Mouse (Mus musculus) limb, embryonic 11.5 days (tissue): ENCODE measurements around the gene Tnfsf14. TPM values are rescaled to one million over a fixed set of nuclear protein-coding genes. Genes with fewer than 3 reads are reported as not detected.

Source experiments
- ATAC-seq: fragments of 200-750 bp; cut with Nextera tagmentation; 2 replicates; pipeline ENCODE4 v1.8.0; 2017; ENCODE audit warnings: low read depth; ENCODE audit not compliant: insufficient number of reproducible peaks, low FRiP score, low TSS enrichment
- DNase-seq: peaks from one replicate; pipeline ENCODE4 v3.0.0-alpha.2; 2015; ENCODE audit warnings: low spot score
- H3K27ac ChIP-seq: fragments of 300-500 bp; sonication (generic); replicated peaks from 2 replicates; pipeline ENCODE4 v1.5.1; 2014; ENCODE audit warnings: low read depth, mild to moderate bottlenecking, low read length
- H3K27me3 ChIP-seq: fragments of 300-500 bp; sonication (generic); 2 replicates; pipeline ENCODE4 v1.6.1; 2014; ENCODE audit warnings: mild to moderate bottlenecking, low read length, mixed read lengths; ENCODE audit not compliant: control insufficient read depth, insufficient read depth
- H3K36me3 ChIP-seq: fragments of 300-500 bp; sonication (generic); 2 replicates; pipeline ENCODE4 v1.6.1; 2014; ENCODE audit warnings: mild to moderate bottlenecking, low read length, moderate library complexity, mixed read lengths; ENCODE audit not compliant: control insufficient read depth, insufficient read depth
- H3K4me1 ChIP-seq: fragments of 300-500 bp; sonication (generic); 2 replicates; pipeline ENCODE4 v1.6.1; 2014; ENCODE audit warnings: low read length, mixed read lengths; ENCODE audit not compliant: control insufficient read depth, insufficient read depth
- H3K4me2 ChIP-seq: fragments of 300-500 bp; sonication (generic); 2 replicates; pipeline ENCODE4 v1.6.1; 2014; ENCODE audit warnings: low read depth, mild to moderate bottlenecking, moderate library complexity; ENCODE audit not compliant: severe bottlenecking
- H3K4me3 ChIP-seq: fragments of 300-500 bp; sonication (generic); 2 replicates; pipeline ENCODE4 v1.5.1; 2014; ENCODE audit warnings: low read depth, low read length
- H3K9ac ChIP-seq: fragments of 300-500 bp; sonication (generic); 2 replicates; pipeline ENCODE4 v1.6.1; 2014; ENCODE audit warnings: mild to moderate bottlenecking, low read length
- H3K9me3 ChIP-seq: fragments of 300-500 bp; sonication (generic); 2 replicates; pipeline ENCODE4 v1.6.1; 2016; ENCODE audit warnings: low read length; ENCODE audit not compliant: control insufficient read depth
- WGBS: fragments of 180-500 bp; shearing (Covaris S2); extraction: QIAGEN DNeasy Blood & Tissue Kit; methylation state at CpG from one replicate; pipeline ENCODE4 v1.1.7; 2014; 5-methylcytosine and 5-hydroxymethylcytosine counted together
- polyA plus RNA-seq: library from polyadenylated mRNA; unstranded; fragments of >200 nt; fragmentation: Nextera tagmentation; extraction: Ambion mirVana; gene quantifications from 2 replicates; pipeline ENCODE4 v1.2.1, GENCODE M21; 2014

Gene Tnfsf14
- 0.17 and 0.31 TPM in 2 replicates for polyA plus RNA-seq

DNA sequence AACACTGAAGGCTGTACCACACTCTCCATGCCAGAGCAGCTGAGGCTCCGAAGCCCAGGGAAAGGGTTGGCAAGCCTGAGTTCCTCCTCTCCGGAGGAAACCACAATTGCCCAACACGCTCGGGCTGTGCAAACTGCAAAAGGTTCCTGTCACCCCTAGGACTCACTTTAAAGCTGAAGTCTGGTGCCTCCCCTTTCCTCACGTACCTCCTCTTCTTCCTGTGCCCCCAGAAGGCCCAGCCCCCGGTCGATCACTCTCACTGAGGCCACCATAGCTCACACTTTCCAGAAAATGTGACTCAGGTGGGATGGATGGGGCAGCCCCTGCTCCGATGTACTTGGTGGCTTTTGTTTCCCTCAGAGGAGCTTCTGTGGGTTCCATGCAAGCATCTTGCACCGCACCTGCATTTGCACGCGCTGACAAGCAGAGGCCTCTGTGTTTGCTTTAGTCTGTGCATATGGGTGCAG lies at the start of gene Tnfsf14:
Gene Tnfsf14 (minus strand): TSS at position 137 of the 467 bp plus-strand sequence.
- 83% methylated on average over 11 of the region's 11 CpGs for WGBS
- no peak for DNase-seq
- Histone ChIP-seq H3K4me3 (no peak within 1 kb of the TSS), H3K27ac (no peak within 1 kb of the TSS), H3K4me1 (no peaks in the 10 kb centered on the region), H3K36me3 (no peaks in the 10 kb centered on the region), H3K27me3 (no peaks in the 10 kb centered on the region), H3K9me3 (no peaks in the 10 kb centered on the region), H3K9ac (no peak within 1 kb of the TSS; the same call in 1 of the 2 replicates), H3K4me2 (no peak within 1 kb of the TSS)
- ATAC-seq, result no peak

DNA sequence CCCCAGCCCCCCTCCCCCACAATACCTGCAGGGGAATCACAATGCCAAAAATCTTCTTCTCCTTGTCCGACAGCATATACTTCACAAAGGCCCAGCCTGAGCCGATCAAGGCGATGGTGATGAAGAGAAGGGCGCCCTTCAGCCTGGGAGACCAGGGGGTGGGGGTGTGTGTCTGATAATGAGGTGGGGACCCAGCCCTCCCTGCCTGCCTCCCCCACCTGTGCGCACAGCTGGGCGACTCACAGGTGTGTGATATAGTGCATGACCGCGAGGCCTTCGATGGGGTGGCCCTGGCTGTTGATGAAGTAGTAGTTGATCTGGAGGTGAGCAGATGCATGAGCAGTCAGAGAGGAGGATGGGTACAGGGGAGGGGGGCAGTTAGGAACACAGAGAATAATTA lies 43.2 kb upstream of the Tnfsf14 start:
- Histone ChIP-seq H3K9me3 (no peaks in the 10 kb centered on the region), H3K36me3 (peaks cover 8% of the 10 kb centered on the region; the same call in 1 of the 2 replicates), H3K4me3 (no peak overlapping the region), H3K4me2 (no peak overlapping the region), H3K9ac (no peak overlapping the region), H3K27me3 (no peaks in the 10 kb centered on the region), H3K4me1 (no peaks in the 10 kb centered on the region), H3K27ac (no peak overlapping the region)
- 95% methylated on average over 9 of the region's 9 CpGs for WGBS
- no peak for DNase-seq
- no peak for ATAC-seq

DNA sequence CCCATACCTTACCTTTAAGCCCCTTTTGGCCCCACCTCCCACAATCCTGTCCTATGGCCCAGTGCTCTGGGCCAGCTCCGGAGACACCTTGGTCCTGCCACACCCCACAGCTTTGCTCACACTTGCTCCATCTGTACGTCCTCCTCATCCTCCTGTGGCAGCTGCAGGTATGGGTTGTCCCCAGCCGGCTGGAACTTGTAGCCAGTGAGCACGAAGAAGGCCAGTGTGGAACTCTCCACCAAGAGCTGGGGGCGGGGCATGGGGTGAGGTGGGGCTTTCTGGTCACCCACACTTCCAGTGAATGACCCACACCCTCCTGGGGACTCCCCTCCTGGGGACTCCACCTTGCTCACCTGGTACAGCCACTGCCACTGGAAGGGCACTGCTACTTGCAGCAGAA lies 41.8 kb upstream of the Tnfsf14 start:
- no peak for DNase-seq
- Histone ChIP-seq H3K36me3 (peaks cover 8% of the 10 kb centered on the region; the same call in 1 of the 2 replicates), H3K27ac (no peak overlapping the region), H3K9me3 (no peaks in the 10 kb centered on the region), H3K9ac (no peak overlapping the region), H3K4me3 (no peak overlapping the region), H3K4me1 (no peaks in the 10 kb centered on the region), H3K4me2 (no peak overlapping the region), H3K27me3 (no peaks in the 10 kb centered on the region)
- no peak for ATAC-seq
- WGBS, result 93% methylated on average over 5 of the region's 5 CpGs

DNA sequence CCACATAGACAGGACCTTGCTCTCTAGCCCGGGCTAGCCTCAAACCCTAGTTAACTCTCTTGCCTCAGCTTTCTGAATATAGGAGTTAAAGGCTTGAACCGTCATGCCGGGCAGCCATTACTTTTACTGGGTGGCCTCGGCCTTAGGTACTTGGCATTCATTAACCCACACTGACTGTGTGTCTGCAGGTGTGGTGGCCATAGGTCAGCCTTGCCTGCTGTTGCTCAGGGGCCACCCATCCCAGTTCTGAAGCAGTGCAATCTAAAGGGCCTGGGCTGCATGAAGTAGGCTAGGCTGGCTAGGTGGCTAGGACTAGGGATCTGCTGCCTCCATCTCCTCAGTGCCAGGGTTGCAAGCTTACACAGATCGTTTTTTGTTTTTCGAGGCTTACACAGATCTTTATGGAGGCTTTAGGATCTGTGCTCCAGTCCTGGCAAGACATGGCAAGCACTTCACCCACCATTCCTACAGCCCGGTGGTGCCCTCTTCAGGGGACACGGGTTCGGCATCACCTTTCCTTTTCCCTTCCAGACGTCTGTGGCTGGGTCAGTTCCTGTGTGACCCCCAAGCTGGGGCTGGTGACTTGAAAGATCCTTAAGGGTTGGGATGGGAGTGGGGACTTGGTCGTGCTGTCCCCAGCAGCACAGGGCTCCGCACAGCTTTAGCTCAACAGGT lies 40.4 kb upstream of the Tnfsf14 start:
- no peak for ATAC-seq
- Histone ChIP-seq H3K36me3 (peaks cover 8% of the 10 kb centered on the region; the same call in 1 of the 2 replicates), H3K4me3 (no peak overlapping the region), H3K27ac (no peak overlapping the region), H3K9ac (no peak overlapping the region), H3K4me2 (no peak overlapping the region), H3K9me3 (no peaks in the 10 kb centered on the region), H3K27me3 (no peaks in the 10 kb centered on the region), H3K4me1 (no peaks in the 10 kb centered on the region)
- 82% methylated on average over 12 of the region's 12 CpGs for WGBS
- no peak for DNase-seq

DNA sequence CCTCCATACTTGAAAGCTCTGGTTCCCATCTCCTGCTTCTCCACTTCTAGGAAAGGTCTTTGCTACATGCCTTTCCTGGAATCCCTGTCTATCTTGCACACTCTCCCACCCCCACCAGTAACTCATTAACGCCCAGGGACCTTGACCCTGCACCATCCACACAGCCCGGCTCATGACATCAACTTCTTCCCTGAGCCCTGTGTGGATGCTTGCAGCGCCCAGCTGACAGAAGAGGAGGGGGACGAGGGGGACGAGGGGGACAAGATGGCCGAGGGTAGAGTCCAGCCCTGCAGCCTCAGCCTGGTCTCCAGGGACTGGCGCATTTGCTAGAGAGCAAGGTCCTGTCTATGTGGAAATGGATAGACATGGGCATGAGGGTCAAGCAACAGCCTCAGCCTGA lies 39.1 kb upstream of the Tnfsf14 start:
- H3K9ac ChIP-seq, result no peak overlapping the region
- no peaks in the 10 kb centered on the region for H3K9me3 ChIP-seq
- H3K27me3 ChIP-seq, result no peaks in the 10 kb centered on the region
- no peak overlapping the region for H3K4me3 ChIP-seq
- H3K36me3 ChIP-seq, result peaks cover 8% of the 10 kb centered on the region; the same call in 1 of the 2 replicates
- no peak overlapping the region for H3K27ac ChIP-seq
- DNase-seq (no peak), ATAC-seq (no peak)
- H3K4me2 ChIP-seq, result no peak overlapping the region
- no peaks in the 10 kb centered on the region for H3K4me1 ChIP-seq
- WGBS, result 51% methylated on average over 7 of the region's 7 CpGs

DNA sequence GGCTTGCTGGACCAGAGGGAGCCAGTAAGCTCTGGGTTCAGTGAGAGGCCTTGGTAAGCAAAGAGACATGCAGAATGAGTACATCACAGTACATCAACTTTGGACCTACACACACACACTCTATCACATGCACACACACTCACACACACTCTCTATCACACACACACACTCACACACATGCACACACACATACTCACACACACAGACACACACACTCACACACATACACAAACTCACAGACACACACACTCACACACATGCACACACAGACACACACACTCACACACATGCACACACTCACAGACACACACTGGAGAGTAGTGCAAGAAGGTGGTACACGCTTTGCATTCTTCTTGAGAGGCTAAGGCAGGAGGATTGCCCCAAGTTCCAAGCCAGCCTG lies 38.2 kb upstream of the Tnfsf14 start:
- Histone ChIP-seq H3K9ac (no peak overlapping the region), H3K27me3 (no peaks in the 10 kb centered on the region), H3K4me3 (no peak overlapping the region), H3K4me1 (no peaks in the 10 kb centered on the region), H3K36me3 (peaks cover 8% of the 10 kb centered on the region; the same call in 1 of the 2 replicates), H3K4me2 (no peak overlapping the region), H3K9me3 (no peaks in the 10 kb centered on the region), H3K27ac (no peak overlapping the region)
- DNase-seq (no peak), ATAC-seq (no peak)
- 85% methylated on average over 1 of the region's 1 CpGs for WGBS

DNA sequence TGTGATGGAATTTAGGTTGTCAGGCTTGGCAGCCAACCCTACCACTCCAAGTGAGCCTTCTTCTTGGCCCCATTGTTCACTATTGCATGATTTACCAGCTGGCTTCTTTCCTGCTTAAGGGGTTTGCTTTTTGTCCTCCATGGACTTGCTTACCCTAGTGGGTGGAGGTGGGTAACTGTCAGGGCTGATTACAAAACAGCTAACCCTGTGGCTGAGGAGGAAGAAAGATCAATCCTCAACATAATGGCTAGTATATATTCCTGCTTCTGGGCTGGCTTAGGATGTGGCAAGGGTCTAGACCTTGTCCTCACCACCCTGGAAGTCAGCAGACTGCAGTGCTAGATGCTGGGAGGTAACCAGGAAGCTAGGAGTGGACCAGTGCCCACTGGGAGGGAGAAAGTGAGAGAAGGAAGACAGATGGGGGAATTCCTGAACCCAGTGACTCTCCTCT lies 37.4 kb upstream of the Tnfsf14 start:
- no peak for ATAC-seq
- Histone ChIP-seq H3K27ac (no peak overlapping the region), H3K4me3 (no peak overlapping the region)

DNA sequence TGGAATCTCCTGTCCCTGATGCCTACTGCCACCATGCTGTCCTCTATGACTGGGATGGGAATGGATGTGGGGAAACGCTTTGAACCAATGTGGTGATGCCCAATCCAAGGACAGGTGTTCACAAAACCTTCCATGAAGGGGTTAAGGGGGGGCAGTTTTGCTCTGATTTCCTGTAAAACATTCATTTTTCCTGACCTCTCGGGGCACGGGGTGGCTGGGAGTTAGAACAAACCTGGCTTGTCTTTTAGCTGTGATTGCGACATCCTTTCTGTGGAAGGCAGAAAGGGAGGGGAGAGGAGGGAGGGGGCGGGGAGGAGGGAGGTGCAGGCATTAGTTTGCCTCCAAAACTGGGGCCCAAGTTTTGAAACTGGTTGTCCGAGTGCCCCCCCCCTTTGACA lies 36.8 kb upstream of the Tnfsf14 start:
- no peak for DNase-seq
- 64% methylated on average over 6 of the region's 6 CpGs for WGBS
- H3K4me2 ChIP-seq, result no peak overlapping the region

More for the DNA sequence above, 37.4 kb upstream of the Tnfsf14 start:
- H3K4me2 ChIP-seq, result no peak overlapping the region
- no peak for DNase-seq
- no peaks in the 10 kb centered on the region for H3K4me1 ChIP-seq
- no peaks in the 10 kb centered on the region for H3K9me3 ChIP-seq
- 0 out of 2 replicates have a peak, but pooled peaks cover 2% of the 10 kb centered on the region for H3K36me3 ChIP-seq
- H3K9ac ChIP-seq, result no peak overlapping the region
- H3K27me3 ChIP-seq, result no peaks in the 10 kb centered on the region

More for the DNA sequence above, 36.8 kb upstream of the Tnfsf14 start:
- Histone ChIP-seq H3K9ac (no peak overlapping the region), H3K27ac (no peak overlapping the region), H3K27me3 (no peaks in the 10 kb centered on the region), H3K4me3 (no peak overlapping the region), H3K9me3 (no peaks in the 10 kb centered on the region), H3K36me3 (0 out of 2 replicates have a peak, but pooled peaks cover 2% of the 10 kb centered on the region), H3K4me1 (no peaks in the 10 kb centered on the region)
- no peak for ATAC-seq
